Mouse (Mus musculus): ENCODE results near the gene Akt1s1.

DNA sequence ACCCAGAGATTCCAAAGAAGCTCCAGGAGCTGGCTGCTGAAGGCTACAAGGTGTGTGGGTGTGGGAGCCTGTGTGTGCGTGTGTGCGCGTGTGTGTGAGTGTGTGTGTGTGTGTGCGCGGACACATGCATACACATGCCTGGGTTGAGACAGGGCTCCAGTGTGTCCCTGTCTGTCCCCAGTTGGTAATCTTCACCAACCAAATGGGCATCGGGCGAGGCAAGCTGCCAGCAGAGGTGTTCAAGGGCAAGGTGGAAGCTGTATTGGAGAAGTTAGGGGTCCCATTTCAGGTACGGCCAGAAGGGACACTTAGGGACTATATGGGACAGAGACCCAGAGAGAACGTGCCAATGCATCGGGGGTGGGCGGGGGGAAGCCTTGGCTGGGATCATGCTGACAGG is 11.1 kb downstream of the Akt1s1 start:
- TF ChIP-seq EP300 (IDR thresholded peaks at IDR 0.05; ENCODE audit: low read depth) (no peak), CTCF (IDR thresholded peaks at IDR 0.05; ENCODE audit: low read depth) (no peak)

Data from heart, postnatal 0 days (tissue).